Mouse (Mus musculus) adrenal gland (tissue): ENCODE data around the gene Meis1.

Experiments used
- intact Hi-C: fragments of 180-260 bp; cut with DNase I; formaldehyde crosslinking; loops from one replicate; pipeline ENCODE4 v1.15.1; 2025
- long read RNA-seq, 2 experiments: library from polyadenylated mRNA; unstranded; transcript quantifications; one replicate each; pipeline ENCODE4 v2.0.0; 2020; ENCODE audit warnings: borderline replicate concordance in 1 of 2; ENCODE audit not compliant: insufficient replicate concordance in 1 of 2

Gene Meis1
- long read RNA-seq, experiment 1, transcript Meis1-201 (13 exons, 3,196 nt), result major isoform, 5 of 18 reads
- long read RNA-seq, experiment 1, partial matches to known transcripts, result 1 of 18 reads
- long read RNA-seq, experiment 1, other reads (novel, unspliced or antisense), result 10 of 18 reads
- long read RNA-seq, experiment 2, transcript Meis1-201 (13 exons, 3,196 nt), result major isoform, 10 of 22 reads
- long read RNA-seq, experiment 2, partial matches to known transcripts, result 3 of 22 reads
- long read RNA-seq, experiment 2, other reads (novel, unspliced or antisense), result 8 of 22 reads

GRCm38 (mm10) chr11:19018489-19019203 is at the start of gene Meis1:
Gene Meis1, minus strand, starts transcription at chr11:19018985.
- intact Hi-C loops, result loop anchor here (2.0 to 10.0 kb wide), 3 partner anchors 142 to 1334 kb away; no protein-coding TSS in a partner anchor

GRCm38 (mm10) chr11:19067334-19067733 is 48.5 kb upstream of the Meis1 start:
- intact Hi-C loops, result no loop called here

- intact Hi-C loops, result no loop called here
Observed at GRCm38 (mm10) chr11:19049276-19049675, 30.5 kb upstream of the Meis1 start.

- intact Hi-C loops, result loop anchor here (5.0 kb wide), 1 partner anchor 91 kb away; no protein-coding TSS in a partner anchor
Observed at GRCm38 (mm10) chr11:19036595-19037166, 17.9 kb upstream of the Meis1 start.

- intact Hi-C loops, result loop anchor here (5.0 to 10.0 kb wide), 4 partner anchors 672 to 1012 kb away; no protein-coding TSS in a partner anchor
Observed at GRCm38 (mm10) chr11:19026581-19027561, 8.1 kb upstream of the Meis1 start.

GRCm38 (mm10) chr11:19025976-19026520 is 7.3 kb upstream of the Meis1 start:
- intact Hi-C loops, result loop anchor here (5.0 to 10.0 kb wide), 4 partner anchors 671 to 1011 kb away; no protein-coding TSS in a partner anchor

GRCm38 (mm10) chr11:19024496-19025265 is 5.9 kb upstream of the Meis1 start:
- intact Hi-C loops, result loop anchor here (5.0 to 10.0 kb wide), 4 partner anchors 670 to 1010 kb away; no protein-coding TSS in a partner anchor

GRCm38 (mm10) chr11:19023356-19023755 is 4.6 kb upstream of the Meis1 start:
- intact Hi-C loops, result loop anchor here (10.0 kb wide), 3 partner anchors 669 to 1009 kb away; no protein-coding TSS in a partner anchor

- intact Hi-C loops, result loop anchor here (10.0 kb wide), 3 partner anchors 668 to 1008 kb away; no protein-coding TSS in a partner anchor
Observed at GRCm38 (mm10) chr11:19022576-19022975, 3.8 kb upstream of the Meis1 start.

GRCm38 (mm10) chr11:19020951-19021710 is 2.3 kb upstream of the Meis1 start:
- intact Hi-C loops, result loop anchor here (10.0 kb wide), 3 partner anchors 666 to 1006 kb away; no protein-coding TSS in a partner anchor

- intact Hi-C loops, result loop anchor here (10.0 kb wide), 3 partner anchors 666 to 1006 kb away; no protein-coding TSS in a partner anchor
Observed at GRCm38 (mm10) chr11:19020371-19020824, 1.6 kb upstream of the Meis1 start.

GRCm38 (mm10) chr11:19019204-19020171 is 703 bp upstream of the Meis1 start:
- intact Hi-C loops, result loop anchor here (2.0 to 10.0 kb wide), 6 partner anchors 143 to 1335 kb away; no protein-coding TSS in a partner anchor

GRCm38 (mm10) chr11:19017719-19018413 is 919 bp downstream of the Meis1 start:
- intact Hi-C loops, result loop anchor here (2.0 to 10.0 kb wide), 3 partner anchors 141 to 1333 kb away; no protein-coding TSS in a partner anchor

- intact Hi-C loops, result loop anchor here (5.0 to 10.0 kb wide), 2 partner anchors 265 to 1332 kb away; no protein-coding TSS in a partner anchor
Observed at GRCm38 (mm10) chr11:19017262-19017661, 1.5 kb downstream of the Meis1 start.

GRCm38 (mm10) chr11:19016481-19017220 is 2.1 kb downstream of the Meis1 start:
- intact Hi-C loops, result loop anchor here (5.0 to 10.0 kb wide), 2 partner anchors 264 to 1332 kb away; no protein-coding TSS in a partner anchor
